Mouse (Mus musculus) c-Kit-positive CD71-positive TER-119-positive erythroid progenitor cells, embryonic 14.5 days (primary cell): ENCODE measurements around the gene Trp53i11.

ENCODE experiments used
- DNase-seq: peaks from one replicate; pipeline ENCODE4 v3.0.0-alpha.2; 2013; ENCODE audit warnings: low spot score

Gene Trp53i11

GRCm38 (mm10) chr2:93242166-93242565 is 54.8 kb downstream of the Trp53i11 start:
- no peak for DNase-seq

GRCm38 (mm10) chr2:93243439-93244089 is 56.2 kb downstream of the Trp53i11 start:
- DNase-seq = no peak

GRCm38 (mm10) chr2:93244090-93244443 is 56.7 kb downstream of the Trp53i11 start:
- DNase-seq = no peak

GRCm38 (mm10) chr2:93249058-93249457 is 61.7 kb downstream of the Trp53i11 start:
- DNase-seq = no peak

- no peak for DNase-seq
These were observed 63.3 kb downstream of the Trp53i11 start for GRCm38 (mm10) chr2:93250611-93251010.
